Mouse (Mus musculus): ENCODE data around the gene Prm2.

GRCm38 (mm10) chr16:10773543-10773942, 22.4 kb downstream of the Prm2 start:
- TF ChIP-seq CTCF (IDR thresholded peaks at IDR 0.05; ENCODE audit: insufficient read depth, low read depth, low read length) (no peak), POLR2A (IDR thresholded peaks at IDR 0.05; ENCODE audit: insufficient read depth, low read depth, low read length) (no peak)
